Mouse (Mus musculus) MEL (cell line): ENCODE measurements around the gene Mcoln3.

Experiments
- CTCF ChIP-seq, 3 experiments: IDR thresholded peaks in 2 of 3; conservative IDR thresholded peaks in 1 of 3; 2 replicates each; pipeline ENCODE4 v1.5.1; 2011 to 2012; ENCODE audit warnings: low read length in 3 of 3, low read depth in 2 of 3, mild to moderate bottlenecking in 2 of 3, improper control_type of control experiment in 1 of 3, inconsistent platforms in 1 of 3, mixed read lengths in 1 of 3, moderate library complexity in 1 of 3; ENCODE audit not compliant: control insufficient read depth in 1 of 3, insufficient read depth in 1 of 3, poor library complexity in 1 of 3, severe bottlenecking in 1 of 3
- EP300 ChIP-seq, 2 experiments: IDR thresholded peaks; 2 replicates each; pipeline ENCODE4 v1.6.1; 2011; ENCODE audit warnings: improper control_type of control experiment in 2 of 2, low read length in 2 of 2, low read depth in 1 of 2, mild to moderate bottlenecking in 1 of 2
- GATA1 ChIP-seq: IDR thresholded peaks from 2 replicates; pipeline ENCODE4 v1.6.1; 2011; ENCODE audit warnings: low read depth, low read length, improper control_type of control experiment
- MAX ChIP-seq: IDR thresholded peaks from 2 replicates; pipeline ENCODE4 v1.6.1; 2011; ENCODE audit warnings: low read length, improper control_type of control experiment
- MYC ChIP-seq: IDR thresholded peaks from 2 replicates; pipeline ENCODE4 v1.6.1; 2011; ENCODE audit warnings: low read depth, mild to moderate bottlenecking, low read length, improper control_type of control experiment, moderate library complexity
- NELFE ChIP-seq: IDR thresholded peaks from 2 replicates; pipeline ENCODE4 v1.6.1; 2011; ENCODE audit warnings: low read depth, low read length, improper control_type of control experiment
- POLR2A ChIP-seq, 2 experiments: IDR thresholded peaks; 2 replicates each; pipeline ENCODE4 v1.6.1; 2011 to 2012; ENCODE audit warnings: low read length in 2 of 2, mild to moderate bottlenecking in 2 of 2, control low read depth in 1 of 2, improper control_type of control experiment in 1 of 2, low read depth in 1 of 2, moderate library complexity in 1 of 2; ENCODE audit not compliant: control insufficient read depth in 1 of 2, insufficient read depth in 1 of 2, poor library complexity in 1 of 2
- RAD21 ChIP-seq: IDR thresholded peaks from 2 replicates; pipeline ENCODE4 v1.6.1; 2011; ENCODE audit warnings: mild to moderate bottlenecking, low read depth, low read length, improper control_type of control experiment
- RCOR1 ChIP-seq: IDR thresholded peaks from 2 replicates; pipeline ENCODE4 v1.6.1; 2012; ENCODE audit warnings: low read depth, mild to moderate bottlenecking, inconsistent platforms, low read length, improper control_type of control experiment
- ZNF384 ChIP-seq: IDR thresholded peaks from 2 replicates; pipeline ENCODE4 v1.6.1; 2012; ENCODE audit warnings: low read depth, mild to moderate bottlenecking, inconsistent platforms, low read length, improper control_type of control experiment

- no peak for TF ChIP-seq POLR2A (IDR thresholded peaks at IDR 0.05; ENCODE audit: control insufficient read depth in 1 of 2, insufficient read depth in 1 of 2, low read depth in 1 of 2, low read length in 2 of 2, poor library complexity in 1 of 2)
- no peak for TF ChIP-seq GATA1
- TF ChIP-seq MYC = no peak
- no peak for TF ChIP-seq ZNF384
- TF ChIP-seq NELFE = no peak
- no peak for TF ChIP-seq RCOR1
- TF ChIP-seq CTCF (IDR thresholded peaks at IDR 0.05 in 2 of 3, conservative IDR thresholded peaks at IDR 0.05 in 1 of 3; ENCODE audit: control insufficient read depth in 1 of 3, insufficient read depth in 1 of 3, low read depth in 2 of 3, low read length in 3 of 3, poor library complexity in 1 of 3, severe bottlenecking in 1 of 3) = no peak
- no peak for TF ChIP-seq MAX
- TF ChIP-seq RAD21 = no peak
- no peak for TF ChIP-seq EP300 (IDR thresholded peaks at IDR 0.05; ENCODE audit: low read depth in 1 of 2, low read length in 2 of 2)
Measured at GRCm38 (mm10) chr3:146107116-146107849, 10.0 kb upstream of the Mcoln3 start.
